Mouse (Mus musculus): Measurements from ENCODE around the gene St14.

DNA sequence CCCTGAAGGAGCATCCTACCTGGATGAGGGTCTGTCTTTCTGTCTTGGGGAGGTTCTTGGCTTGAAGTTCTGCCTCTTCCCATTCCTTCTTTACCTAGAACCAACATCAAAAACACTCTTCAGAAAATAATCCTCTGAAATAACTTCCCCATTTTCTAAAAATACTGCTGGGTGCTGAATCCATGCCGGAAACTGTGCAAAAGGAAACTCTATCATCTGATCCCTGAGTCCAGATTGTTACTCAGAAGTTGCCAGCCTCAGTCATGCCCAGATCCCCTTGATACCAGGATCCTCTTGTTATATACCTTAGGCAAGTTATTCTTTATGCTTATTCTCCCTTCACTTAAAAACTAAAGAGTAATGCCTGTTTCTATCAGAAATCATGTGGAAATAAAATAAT, 31.7 kb upstream of the St14 start:
- TF ChIP-seq CTCF (IDR thresholded peaks at IDR 0.05) (no peak), EP300 (IDR thresholded peaks at IDR 0.05; ENCODE audit: insufficient read depth, low read depth, low read length) (no peak), POLR2A (IDR thresholded peaks at IDR 0.05; ENCODE audit: insufficient read depth, low read depth, low read length) (no peak)
